Mouse (Mus musculus): ENCODE measurements around the gene Ptcd2. TPM values are rescaled to one million over a fixed set of nuclear protein-coding genes. Genes with fewer than 3 reads are reported as not detected.
A peak's percentile ranks its signal among the peaks of the same experiment; 100 is the strongest.

The Ptcd2 gene
- total RNA-seq (2021), result 10 to 100 TPM; 28.8 to 30.5 TPM
- long read RNA-seq, experiment 1, transcript Ptcd2-201 (10 exons, 1,704 nt), result major isoform, 13 of 23 reads
- long read RNA-seq, experiment 1, partial matches to known transcripts, result 1 of 23 reads
- long read RNA-seq, experiment 1, other reads (novel, unspliced or antisense), result 9 of 23 reads
- long read RNA-seq, experiment 2, transcript Ptcd2-201 (10 exons, 1,704 nt), result major isoform, 25 of 34 reads
- long read RNA-seq, experiment 2, partial matches to known transcripts, result 7 of 34 reads
- long read RNA-seq, experiment 2, other reads (novel, unspliced or antisense), result 2 of 34 reads

DNA sequence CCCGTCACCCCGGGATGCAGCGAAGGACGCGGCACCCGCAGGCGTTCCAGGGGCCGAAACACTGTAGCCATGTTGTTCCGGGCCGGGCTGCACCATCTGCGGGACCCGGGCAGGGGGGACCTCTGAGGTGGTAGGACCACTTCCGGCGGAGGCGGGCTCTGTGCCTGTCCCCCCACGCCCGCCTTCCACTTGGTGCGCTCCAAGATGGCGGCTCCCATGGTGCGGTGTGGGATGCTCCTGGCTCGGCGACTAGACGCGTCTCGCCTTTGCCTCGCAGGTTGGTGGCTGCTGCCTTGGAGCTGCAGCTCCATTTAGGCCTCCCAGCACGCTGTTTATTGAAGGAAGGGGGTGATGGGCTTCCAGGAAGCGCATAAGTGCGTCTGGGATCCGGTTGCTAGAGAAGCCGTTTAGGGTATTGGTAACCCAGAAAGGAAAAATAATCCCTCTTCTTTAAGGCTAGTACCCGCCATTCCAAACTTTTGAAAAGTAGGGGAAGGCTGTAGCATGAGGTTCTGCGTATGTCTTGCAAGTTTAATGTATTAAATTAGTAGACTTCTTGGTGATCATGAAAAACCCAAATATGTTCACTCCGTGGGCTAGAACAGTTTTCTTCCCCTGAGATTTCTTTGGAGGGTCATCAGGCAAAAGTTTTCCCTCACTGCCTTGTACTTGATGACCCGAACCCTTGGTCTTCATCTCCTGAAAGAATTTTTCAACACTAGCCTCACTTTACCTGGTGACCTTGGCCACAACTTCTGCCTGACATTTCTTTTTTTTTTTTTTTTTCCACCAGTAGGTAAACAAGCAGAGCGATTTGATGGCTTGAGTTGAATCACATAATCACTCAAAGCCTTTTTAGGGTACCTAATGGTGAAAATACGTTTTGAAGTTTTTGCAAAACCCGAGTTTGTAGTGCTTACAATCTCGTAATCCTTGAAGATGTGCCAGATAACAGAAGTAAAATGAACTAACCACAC is at the start of gene Ptcd2, which contains the start of gene Mrps27:
Gene Ptcd2, minus strand, starts transcription at position 107 of the 977 bp plus-strand sequence.
Gene Mrps27, plus strand, starts transcription at position 188 of the 977 bp plus-strand sequence.
- Histone ChIP-seq H3K27ac (peak within 1 kb of the TSS; percentile 96), H3K4me3 (peak within 1 kb of the TSS; percentile 65)
- peak; percentile 98 to 99 for DNase-seq (ENCODE audit: low spot score in 2 of 2)
- no peak for TF ChIP-seq CTCF (conservative IDR thresholded peaks at IDR 0.05)

GRCm38 (mm10) chr13:99393128-99393527 is 48.6 kb upstream of the Ptcd2 start:
- no peak for TF ChIP-seq CTCF (conservative IDR thresholded peaks at IDR 0.05)
- DNase-seq (ENCODE audit: low spot score in 2 of 2), result no peak
- no peak overlapping the region for H3K27ac ChIP-seq

DNA sequence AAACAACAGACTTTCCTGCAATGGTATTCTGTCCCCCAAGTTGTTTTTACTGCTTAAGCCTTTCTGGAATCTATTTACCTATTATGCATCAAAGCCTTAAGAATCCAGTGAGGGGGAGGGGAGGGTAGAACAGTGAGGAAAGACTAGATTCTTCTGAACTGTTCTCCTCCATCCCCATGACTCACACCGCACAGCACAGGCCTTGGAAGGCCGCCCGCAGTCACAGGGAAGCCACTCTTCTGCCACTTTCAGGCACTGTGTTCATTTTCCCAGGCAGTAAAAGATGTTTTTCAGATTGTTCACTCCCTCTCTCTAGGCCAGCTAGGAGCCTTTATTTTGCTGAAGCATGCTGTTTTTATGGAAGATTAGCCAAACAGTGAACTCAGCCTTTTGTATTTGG is 46.9 kb upstream of the Ptcd2 start:
- TF ChIP-seq CTCF (conservative IDR thresholded peaks at IDR 0.05), result no peak
- Histone ChIP-seq H3K4me3 (no peak overlapping the region), H3K27ac (peak overlapping the region; percentile 32; the same call in 1 of the 2 replicates)
- DNase-seq (ENCODE audit: low spot score in 2 of 2), result peak; percentile 30 to 49

More at GRCm38 (mm10) chr13:99393128-99393527, 48.6 kb upstream of the Ptcd2 start:
- H3K4me3 ChIP-seq, result no peak overlapping the region

- Histone ChIP-seq H3K4me3 (no peak overlapping the region), H3K27ac (no peak overlapping the region)
- no peak for DNase-seq (ENCODE audit: low spot score in 2 of 2)
- TF ChIP-seq CTCF (conservative IDR thresholded peaks at IDR 0.05), result no peak
Observed at GRCm38 (mm10) chr13:99387901-99388811, 43.7 kb upstream of the Ptcd2 start.

DNA sequence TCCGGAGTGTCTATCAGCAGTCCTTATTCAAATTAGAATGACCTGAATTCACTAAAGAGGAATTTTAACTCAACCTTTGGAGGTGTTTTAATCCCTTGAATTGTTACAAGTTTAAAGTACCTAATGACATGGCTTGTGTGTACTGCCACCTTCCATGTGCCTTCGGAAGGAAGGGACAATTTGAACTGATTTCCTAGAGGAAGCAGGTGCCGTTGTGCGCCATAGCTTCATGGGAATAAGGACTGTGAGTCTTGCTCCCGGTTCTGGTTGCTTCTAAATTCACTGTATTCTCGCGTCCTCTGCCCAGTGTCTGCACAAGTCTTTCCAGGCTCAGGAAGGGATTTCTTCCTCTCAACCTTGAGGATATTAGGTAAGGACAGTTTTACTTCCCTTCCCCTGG is 41.8 kb upstream of the Ptcd2 start:
- no peak overlapping the region for H3K27ac ChIP-seq
- H3K4me3 ChIP-seq, result no peak overlapping the region
- DNase-seq (ENCODE audit: low spot score in 2 of 2), result no peak
- TF ChIP-seq CTCF (conservative IDR thresholded peaks at IDR 0.05), result no peak

DNA sequence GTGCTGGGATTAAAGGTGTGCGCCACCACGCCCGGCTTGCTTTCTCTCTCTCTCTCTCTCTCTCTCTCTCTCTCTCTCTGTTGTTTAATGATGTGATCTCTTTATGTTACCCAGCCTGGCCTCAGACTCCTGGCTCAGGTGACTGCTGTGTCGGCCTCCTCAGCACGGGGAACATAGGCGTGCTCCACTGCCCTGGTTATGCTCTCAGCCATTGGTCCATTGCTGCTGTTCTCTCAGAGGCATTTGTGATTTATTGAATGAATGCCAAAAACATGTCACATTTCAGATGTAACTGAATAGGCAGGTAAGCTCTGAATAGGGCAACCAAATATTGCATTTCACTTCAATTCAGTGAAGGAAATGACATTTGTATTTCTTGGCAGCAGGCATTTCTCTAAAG is 41.4 kb upstream of the Ptcd2 start:
- no peak for TF ChIP-seq CTCF (conservative IDR thresholded peaks at IDR 0.05)
- Histone ChIP-seq H3K27ac (no peak overlapping the region), H3K4me3 (no peak overlapping the region)
- DNase-seq (ENCODE audit: low spot score in 2 of 2), result no peak

DNA sequence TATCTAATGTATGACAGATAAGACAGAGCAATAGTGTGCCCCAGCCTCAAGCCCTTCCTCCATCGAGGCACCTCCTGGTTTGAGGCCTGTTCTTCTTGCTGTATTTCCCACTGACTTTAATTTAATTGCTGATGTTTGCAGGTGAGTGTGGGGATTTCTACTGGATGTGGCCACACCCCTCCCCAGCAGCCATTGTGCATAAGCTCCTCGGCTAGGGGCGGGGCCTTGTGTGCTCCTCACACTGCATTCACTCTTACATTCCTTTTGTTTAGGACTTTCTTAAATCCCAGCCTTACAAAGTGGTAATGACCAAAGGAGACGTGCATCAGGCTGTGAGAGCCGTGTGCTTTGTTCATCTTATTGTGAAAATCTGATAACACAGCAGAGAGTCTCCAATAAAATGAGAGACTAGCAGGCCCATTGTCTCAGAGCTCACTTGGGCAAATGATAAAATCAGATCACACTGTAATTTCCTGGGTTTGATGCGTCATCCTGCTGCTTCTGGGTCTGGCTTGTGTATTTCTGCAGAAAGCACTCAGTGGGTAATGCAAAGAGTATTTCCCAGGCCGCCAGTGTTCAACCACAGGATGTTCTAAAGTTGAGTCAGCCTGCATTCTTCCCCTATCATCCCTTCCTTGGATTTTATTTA is 40.2 kb upstream of the Ptcd2 start:
- DNase-seq (ENCODE audit: low spot score in 2 of 2), result no peak
- no peak overlapping the region for H3K27ac ChIP-seq
- no peak overlapping the region for H3K4me3 ChIP-seq
- TF ChIP-seq CTCF (conservative IDR thresholded peaks at IDR 0.05), result no peak

GRCm38 (mm10) chr13:99382373-99382772 is 37.9 kb upstream of the Ptcd2 start:
- Histone ChIP-seq H3K27ac (no peak overlapping the region), H3K4me3 (no peak overlapping the region)
- no peak for DNase-seq (ENCODE audit: low spot score in 2 of 2)
- no peak for TF ChIP-seq CTCF (conservative IDR thresholded peaks at IDR 0.05)

GRCm38 (mm10) chr13:99378223-99378622 is 33.7 kb upstream of the Ptcd2 start:
- TF ChIP-seq CTCF (conservative IDR thresholded peaks at IDR 0.05), result no peak
- no peak for DNase-seq (ENCODE audit: low spot score in 2 of 2)
- H3K27ac ChIP-seq, result no peak overlapping the region
- H3K4me3 ChIP-seq, result no peak overlapping the region

DNA sequence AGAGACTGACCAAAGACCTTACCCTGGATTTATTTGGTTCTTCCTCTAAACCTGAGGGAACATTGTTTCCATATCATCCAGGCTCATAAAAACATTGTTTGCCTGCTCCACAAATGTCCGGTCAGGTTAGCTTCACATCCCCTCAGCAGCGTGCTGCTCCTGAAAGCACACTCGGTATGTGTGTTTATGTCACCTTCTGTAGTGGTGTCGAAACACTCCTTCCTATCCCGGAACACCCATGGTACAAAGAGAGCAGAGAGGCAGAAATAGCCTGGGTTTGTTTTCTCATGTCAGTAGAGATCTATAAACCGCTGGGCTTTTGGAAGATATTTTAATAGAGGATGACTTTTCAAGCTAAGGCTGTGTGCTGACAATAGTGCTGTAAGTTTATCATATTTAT is 32.5 kb upstream of the Ptcd2 start:
- Histone ChIP-seq H3K4me3 (no peak overlapping the region), H3K27ac (no peak overlapping the region)
- DNase-seq (ENCODE audit: low spot score in 2 of 2), result no peak
- TF ChIP-seq CTCF (conservative IDR thresholded peaks at IDR 0.05), result no peak

DNA sequence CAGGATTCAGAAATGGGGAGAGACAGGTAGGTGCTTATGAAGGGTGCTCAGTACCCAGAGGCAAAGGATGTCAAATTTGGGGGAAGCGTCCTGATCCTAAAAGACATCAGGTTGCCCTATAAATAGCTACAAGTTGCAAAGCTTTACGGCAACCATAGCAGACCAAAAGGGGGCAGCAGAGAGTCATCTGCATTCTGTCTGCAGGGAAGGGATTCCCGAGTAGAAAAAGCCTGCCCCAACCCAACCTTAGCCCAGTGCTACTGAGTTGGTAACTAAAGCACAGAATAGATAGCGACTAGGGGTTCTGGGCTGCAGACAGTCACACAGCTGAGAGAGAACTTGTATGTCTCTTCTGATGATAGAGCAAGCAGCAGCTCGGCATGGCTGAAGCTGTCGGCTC is 31.0 kb upstream of the Ptcd2 start:
- DNase-seq (ENCODE audit: low spot score in 2 of 2), result peak; percentile 78 to 92
- Histone ChIP-seq H3K4me3 (no peak overlapping the region), H3K27ac (no peak overlapping the region)
- peak; percentile 99 for TF ChIP-seq CTCF (conservative IDR thresholded peaks at IDR 0.05)

- no peak for DNase-seq (ENCODE audit: low spot score in 2 of 2)
- Histone ChIP-seq H3K4me3 (no peak overlapping the region), H3K27ac (no peak overlapping the region)
- no peak for TF ChIP-seq CTCF (conservative IDR thresholded peaks at IDR 0.05)
Observed at GRCm38 (mm10) chr13:99374191-99374590, 29.7 kb upstream of the Ptcd2 start.
